Comparison of ENCODE assay signal across 15 mouse cellular contexts in the genomic region with DNA sequence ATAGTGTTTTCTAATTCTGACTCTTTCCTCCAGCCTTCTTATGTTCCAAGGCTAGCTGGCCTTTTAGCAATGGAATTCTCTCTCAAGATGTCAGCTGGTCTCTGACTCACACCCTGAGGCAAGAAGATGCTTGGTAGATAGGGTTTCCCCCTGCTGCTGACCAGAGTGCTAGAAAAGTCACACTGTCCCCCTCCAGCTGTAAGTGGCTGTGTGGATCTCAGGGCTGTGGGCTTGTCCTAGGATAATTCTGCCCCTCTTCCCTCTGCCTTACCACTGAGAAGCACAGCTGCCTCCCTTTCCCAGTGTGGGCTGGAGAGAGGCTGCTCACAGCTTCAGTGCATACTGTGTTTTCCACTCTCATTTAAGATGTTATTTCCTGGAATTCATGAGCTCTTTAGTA.
DNase-seq lines count a peak whose midpoint lies in the region; ATAC-seq and TF ChIP-seq lines count a peak whose summit lies in the region.
"Had no signal": no experiment of that assay in that cellular context is flagged by ENCODE, and none has a peak within 500 bp of the region (broad histone marks: within the 10 kb centered on the region; RNA-seq: fewer than 3 reads in every experiment).

No protein-coding gene starts in this region.

- no peak overlapping the region for H3K27ac ChIP-seq in intestine, embryonic 15.5 days
- no peak overlapping the region for H3K27ac ChIP-seq in intestine, postnatal 0 days (ENCODE audit: low read depth, low read length)
- H3K27ac ChIP-seq in midbrain, embryonic 10.5 days (replicated peaks): 0 out of 2 replicates have a peak overlapping the region, but pooled peaks have one; percentile 2
- H3K27ac ChIP-seq in midbrain, postnatal 0 days (ENCODE audit: low read depth, low read length): no peak overlapping the region
- H3K27ac ChIP-seq in limb, embryonic 14.5 days (replicated peaks; ENCODE audit: low read depth, low read length): no peak overlapping the region
- no peak overlapping the region for H3K27ac ChIP-seq in left cerebral cortex, adult 2 months
- H3K27ac ChIP-seq: embryonic facial prominence, embryonic 12.5 days; liver, embryonic 13.5 days had no signal

- no peak overlapping the region for H3K9ac ChIP-seq in intestine, embryonic 15.5 days
- H3K9ac ChIP-seq in intestine, postnatal 0 days (ENCODE audit: low read depth, low read length): no peak overlapping the region
- H3K9ac ChIP-seq in midbrain, postnatal 0 days (replicated peaks; ENCODE audit: low read length, poor library complexity, severe bottlenecking): no peak overlapping the region
- H3K9ac ChIP-seq in limb, embryonic 14.5 days (ENCODE audit: low read depth, low read length, severe bottlenecking): no peak overlapping the region
- H3K9ac ChIP-seq: embryonic facial prominence, embryonic 12.5 days; liver, embryonic 13.5 days had no signal

- intact Hi-C loops in left cerebral cortex, adult 2 months (cut with DNase I): no loop called here

- no peak for TF ChIP-seq POLR2A in limb, embryonic 14.5 days (IDR thresholded peaks at IDR 0.05; ENCODE audit: borderline replicate concordance, extremely low read depth, insufficient read depth, insufficient read length)

- no peaks in the 10 kb centered on the region for H3K36me3 ChIP-seq in intestine, embryonic 15.5 days
- H3K36me3 ChIP-seq in intestine, postnatal 0 days (ENCODE audit: control insufficient read depth, insufficient read depth): no peaks in the 10 kb centered on the region
- H3K36me3 ChIP-seq in midbrain, embryonic 10.5 days: no peaks in the 10 kb centered on the region
- H3K36me3 ChIP-seq in midbrain, postnatal 0 days (ENCODE audit: insufficient read depth, low read length): no peaks in the 10 kb centered on the region
- no peaks in the 10 kb centered on the region for H3K36me3 ChIP-seq in limb, embryonic 14.5 days (ENCODE audit: control insufficient read depth, insufficient read depth, low read length)
- H3K36me3 ChIP-seq: embryonic facial prominence, embryonic 12.5 days; liver, embryonic 13.5 days had no signal

- no peaks in the 10 kb centered on the region for H3K27me3 ChIP-seq in intestine, embryonic 15.5 days (replicated peaks)
- no peaks in the 10 kb centered on the region for H3K27me3 ChIP-seq in intestine, postnatal 0 days (replicated peaks; ENCODE audit: control insufficient read depth, insufficient read depth, low read length)
- no peaks in the 10 kb centered on the region for H3K27me3 ChIP-seq in midbrain, embryonic 10.5 days (ENCODE audit: low read depth, poor library complexity, severe bottlenecking)
- no peaks in the 10 kb centered on the region for H3K27me3 ChIP-seq in midbrain, postnatal 0 days (ENCODE audit: insufficient read depth, low read length)
- H3K27me3 ChIP-seq in limb, embryonic 14.5 days (ENCODE audit: control insufficient read depth, insufficient read depth, low read length): no peaks in the 10 kb centered on the region
- H3K27me3 ChIP-seq: embryonic facial prominence, embryonic 12.5 days; liver, embryonic 13.5 days had no signal

- no peak overlapping the region for H3K4me2 ChIP-seq in intestine, embryonic 15.5 days (replicated peaks)
- H3K4me2 ChIP-seq in intestine, postnatal 0 days (replicated peaks; ENCODE audit: low read depth): no peak overlapping the region
- H3K4me2 ChIP-seq in midbrain, postnatal 0 days (ENCODE audit: low read depth, low read length, poor library complexity, severe bottlenecking): no peak overlapping the region
- no peak overlapping the region for H3K4me2 ChIP-seq in limb, embryonic 14.5 days (replicated peaks; ENCODE audit: low read depth, low read length, severe bottlenecking)
- H3K4me2 ChIP-seq: embryonic facial prominence, embryonic 12.5 days; liver, embryonic 13.5 days had no signal

- DNase-seq in midbrain, embryonic 10.5 days (ENCODE audit: low spot score): no peak
- DNase-seq in midbrain, postnatal 0 days (ENCODE audit: low spot score): no peak
- DNase-seq in ZHBTc4 (ENCODE audit: low read depth, low spot score): peak; percentile 2
- peak; percentile 9 for DNase-seq in limb, embryonic 14.5 days (ENCODE audit: low spot score)
- DNase-seq in left cerebral cortex, adult 2 months (ENCODE audit: extremely low spot score in 1 of 2, low spot score in 2 of 2): no peak
- DNase-seq in MN1 (ENCODE audit: low spot score): no peak
- DNase-seq: cerebellum, adult 18-20 months; heart, postnatal 14 days; kidney, adult 2 months; liver, embryonic 13.5 days; thymus, postnatal 14 days had no signal

- no peak for TF ChIP-seq CTCF in intestine, postnatal 0 days (IDR thresholded peaks at IDR 0.05; ENCODE audit: low read depth)
- no peak for TF ChIP-seq CTCF in midbrain, postnatal 0 days (IDR thresholded peaks at IDR 0.05)
- no peak for TF ChIP-seq CTCF in left cerebral cortex, adult 2 months (IDR thresholded peaks at IDR 0.05)

- peak; percentile 41; the same call in 1 of the 2 replicates for ATAC-seq in intestine, embryonic 15.5 days
- no peak for ATAC-seq in intestine, postnatal 0 days
- no peak for ATAC-seq in midbrain, postnatal 0 days (ENCODE audit: low FRiP score)
- ATAC-seq in limb, embryonic 14.5 days (ENCODE audit: low FRiP score, low read depth): no peak
- ATAC-seq: forebrain, embryonic 14.5 days had no signal

- no peaks in the 10 kb centered on the region for H3K9me3 ChIP-seq in intestine, embryonic 15.5 days
- H3K9me3 ChIP-seq in intestine, postnatal 0 days (ENCODE audit: control insufficient read depth): no peaks in the 10 kb centered on the region
- no peaks in the 10 kb centered on the region for H3K9me3 ChIP-seq in midbrain, embryonic 10.5 days (replicated peaks)
- H3K9me3 ChIP-seq in midbrain, postnatal 0 days (ENCODE audit: low read length): no peaks in the 10 kb centered on the region
- no peaks in the 10 kb centered on the region; the same call in 1 of the 2 replicates for H3K9me3 ChIP-seq in limb, embryonic 14.5 days (ENCODE audit: control insufficient read depth, low read length)
- H3K9me3 ChIP-seq: embryonic facial prominence, embryonic 12.5 days; liver, embryonic 13.5 days had no signal

- no peaks in the 10 kb centered on the region for H3K4me1 ChIP-seq in intestine, embryonic 15.5 days (replicated peaks)
- H3K4me1 ChIP-seq in intestine, postnatal 0 days (replicated peaks; ENCODE audit: control insufficient read depth, insufficient read depth, low read length): no peaks in the 10 kb centered on the region
- peaks cover 5% of the 10 kb centered on the region for H3K4me1 ChIP-seq in midbrain, embryonic 10.5 days
- no peaks in the 10 kb centered on the region for H3K4me1 ChIP-seq in midbrain, postnatal 0 days (ENCODE audit: insufficient read depth, low read length)
- H3K4me1 ChIP-seq in limb, embryonic 14.5 days (ENCODE audit: control insufficient read depth, insufficient read depth, low read length): peaks cover 4% of the 10 kb centered on the region; the same call in 1 of the 2 replicates
- H3K4me1 ChIP-seq: embryonic facial prominence, embryonic 12.5 days; liver, embryonic 13.5 days had no signal

- H3K4me3 ChIP-seq in intestine, embryonic 15.5 days (replicated peaks): no peak overlapping the region
- H3K4me3 ChIP-seq in intestine, postnatal 0 days (ENCODE audit: low read depth, low read length): no peak overlapping the region
- H3K4me3 ChIP-seq in midbrain, embryonic 10.5 days: no peak overlapping the region
- H3K4me3 ChIP-seq in midbrain, postnatal 0 days (ENCODE audit: low read depth, low read length): no peak overlapping the region
- no peak overlapping the region for H3K4me3 ChIP-seq in limb, embryonic 14.5 days (replicated peaks; ENCODE audit: low read length)
- H3K4me3 ChIP-seq in left cerebral cortex, adult 2 months: no peak overlapping the region
- H3K4me3 ChIP-seq: embryonic facial prominence, embryonic 12.5 days; liver, embryonic 13.5 days had no signal

Comparison
In these comparisons a context has a peak if more than half of its experiments do, and no peak if none do; other contexts are left out.
1. DNase-seq: peak in ZHBTc4 (single experiment) and limb, embryonic 14.5 days (single experiment); none in midbrain, embryonic 10.5 days (single experiment), midbrain, postnatal 0 days (single experiment), left cerebral cortex, adult 2 months (0 of 2) and MN1 (single experiment).